Mouse (Mus musculus): ENCODE results near the gene Ube2c. TPM values are rescaled to one million over a fixed set of nuclear protein-coding genes. Genes with fewer than 3 reads are reported as not detected.
A peak's percentile ranks its signal among the peaks of the same experiment; 100 is the strongest.

The Ube2c gene
- polyA plus RNA-seq, 1 experiment: 57.7 TPM

DNA sequence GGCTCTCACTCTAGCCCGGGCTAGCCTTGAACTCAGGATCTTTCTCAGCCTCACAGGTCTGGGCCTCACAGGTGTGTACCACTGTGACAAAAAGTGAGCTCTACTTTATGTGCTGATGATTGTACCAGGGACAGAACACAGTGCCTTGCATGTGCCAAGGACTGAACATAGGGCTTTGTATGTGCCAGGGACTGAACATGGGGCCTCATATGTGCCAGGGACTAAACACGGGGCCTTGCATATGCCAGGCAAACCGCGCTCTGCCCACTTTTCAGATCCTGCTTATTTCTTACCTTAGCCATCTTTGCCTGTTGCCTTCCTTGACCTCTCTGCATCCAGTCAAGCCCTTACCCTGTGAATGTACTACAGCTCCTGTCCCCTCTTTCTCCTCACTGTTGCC is 7.7 kb upstream of the Ube2c start:
- Histone ChIP-seq H3K36me3 (ENCODE audit: control insufficient read depth, insufficient read depth, low read length) (peaks cover 1% of the 10 kb centered on the region), H3K27me3 (ENCODE audit: control insufficient read depth, insufficient read depth, low read length) (no peaks in the 10 kb centered on the region), H3K4me3 (ENCODE audit: control insufficient read depth, low read depth, low read length) (no peak overlapping the region), H3K27ac (ENCODE audit: control insufficient read depth, insufficient read depth, low read depth, low read length) (no peak overlapping the region), H3K4me1 (ENCODE audit: control insufficient read depth, insufficient read depth, low read length) (no peaks in the 10 kb centered on the region)
- TF ChIP-seq POLR2A (IDR thresholded peaks at IDR 0.05; ENCODE audit: control insufficient read depth, low read depth, low read length): no peak
- no peak for TF ChIP-seq CTCF (IDR thresholded peaks at IDR 0.05; ENCODE audit: control insufficient read depth, insufficient read depth, insufficient replicate concordance, low read depth, low read length)

DNA sequence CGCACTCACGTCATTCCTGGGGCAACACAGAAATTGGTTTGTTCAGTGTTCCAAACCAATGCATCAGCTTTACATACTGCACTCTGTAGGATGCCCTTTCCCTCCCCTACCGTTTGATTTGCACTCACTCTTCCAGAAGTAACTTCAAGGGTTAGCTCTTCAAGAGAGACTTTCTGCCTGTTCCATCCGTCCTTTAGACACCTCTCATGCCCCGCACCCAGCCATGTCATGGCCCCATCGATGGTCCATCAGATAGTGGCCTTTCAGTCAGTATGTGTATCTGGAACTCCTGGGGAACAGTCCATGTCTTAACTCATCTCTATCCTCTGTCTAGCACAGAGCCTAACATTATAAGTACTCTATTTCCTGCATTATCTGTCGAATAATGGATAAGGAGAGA is 7.1 kb upstream of the Ube2c start:
- Histone ChIP-seq H3K36me3 (ENCODE audit: control insufficient read depth, insufficient read depth, low read length) (peaks cover 1% of the 10 kb centered on the region), H3K27me3 (ENCODE audit: control insufficient read depth, insufficient read depth, low read length) (no peaks in the 10 kb centered on the region), H3K27ac (ENCODE audit: control insufficient read depth, insufficient read depth, low read depth, low read length) (no peak overlapping the region), H3K4me3 (ENCODE audit: control insufficient read depth, low read depth, low read length) (no peak overlapping the region), H3K4me1 (ENCODE audit: control insufficient read depth, insufficient read depth, low read length) (no peaks in the 10 kb centered on the region)
- TF ChIP-seq POLR2A (IDR thresholded peaks at IDR 0.05; ENCODE audit: control insufficient read depth, low read depth, low read length) (no peak), CTCF (IDR thresholded peaks at IDR 0.05; ENCODE audit: control insufficient read depth, insufficient read depth, insufficient replicate concordance, low read depth, low read length) (no peak)

DNA sequence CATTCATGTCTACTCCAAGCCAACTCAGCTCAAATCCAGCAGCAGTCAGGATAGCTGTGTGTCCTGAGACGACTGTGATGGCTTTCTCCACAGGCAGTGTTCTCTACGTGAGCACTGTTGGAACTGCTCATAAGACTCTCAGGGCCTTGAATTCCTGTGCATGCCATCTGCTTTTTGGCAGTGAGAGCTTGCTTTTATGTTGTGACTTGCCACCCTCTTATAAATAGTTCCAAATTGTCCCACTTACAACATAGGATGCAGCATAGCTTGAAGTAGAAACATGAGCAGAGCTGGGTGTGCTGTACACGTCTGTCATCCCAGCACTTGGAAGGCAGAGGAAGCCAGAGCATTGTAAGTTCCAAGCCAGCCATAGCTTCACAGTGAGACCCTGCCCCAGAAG is 3.9 kb upstream of the Ube2c start:
- no peak overlapping the region for H3K4me3 ChIP-seq (ENCODE audit: control insufficient read depth, low read depth, low read length)
- H3K4me1 ChIP-seq (ENCODE audit: control insufficient read depth, insufficient read depth, low read length): peaks cover 10% of the 10 kb centered on the region
- peaks cover 6% of the 10 kb centered on the region for H3K36me3 ChIP-seq (ENCODE audit: control insufficient read depth, insufficient read depth, low read length)
- TF ChIP-seq POLR2A (IDR thresholded peaks at IDR 0.05; ENCODE audit: control insufficient read depth, low read depth, low read length): no peak
- H3K27ac ChIP-seq (ENCODE audit: control insufficient read depth, insufficient read depth, low read depth, low read length): no peak overlapping the region
- H3K27me3 ChIP-seq (ENCODE audit: control insufficient read depth, insufficient read depth, low read length): no peaks in the 10 kb centered on the region

DNA sequence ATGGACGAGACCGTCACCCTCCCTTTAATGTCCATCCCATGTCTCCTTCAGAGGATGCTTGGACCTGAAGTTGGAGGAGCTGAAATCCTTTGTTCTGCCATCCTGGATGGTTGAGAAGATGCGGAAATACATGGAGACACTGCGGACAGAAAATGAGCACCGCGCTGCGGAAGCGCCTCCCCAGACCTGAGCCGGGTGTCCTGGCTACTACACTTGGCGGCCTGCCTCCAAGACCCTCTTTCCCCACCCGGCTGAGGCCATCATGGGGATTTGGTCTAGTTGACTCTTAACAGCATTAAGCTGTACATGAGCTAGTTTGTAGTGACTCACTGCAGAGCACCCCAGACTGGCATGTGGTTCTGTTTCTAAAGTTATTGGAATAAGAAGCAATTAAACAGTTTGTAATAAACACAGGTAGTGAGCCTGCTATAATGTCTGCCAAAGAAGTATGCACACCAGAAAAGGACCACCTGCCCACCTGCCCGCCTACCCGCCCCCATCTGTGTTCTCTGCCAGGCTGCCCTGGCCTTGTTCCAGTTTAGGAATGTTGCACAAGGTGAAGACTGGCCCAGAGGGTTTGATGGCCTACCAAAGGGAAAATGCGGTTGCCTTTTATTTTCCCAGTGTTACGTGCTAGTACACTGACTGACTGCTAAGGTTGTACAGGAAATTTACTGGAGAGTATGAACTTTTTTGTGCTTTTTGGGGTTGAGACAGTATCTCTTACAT is 1.7 kb upstream of the Ube2c start:
- Histone ChIP-seq H3K27me3 (ENCODE audit: control insufficient read depth, insufficient read depth, low read length) (no peaks in the 10 kb centered on the region), H3K36me3 (ENCODE audit: control insufficient read depth, insufficient read depth, low read length) (peaks cover 9% of the 10 kb centered on the region), H3K4me1 (ENCODE audit: control insufficient read depth, insufficient read depth, low read length) (peaks cover 10% of the 10 kb centered on the region), H3K27ac (ENCODE audit: control insufficient read depth, insufficient read depth, low read depth, low read length) (no peak overlapping the region), H3K4me3 (ENCODE audit: control insufficient read depth, low read depth, low read length) (no peak overlapping the region)
- TF ChIP-seq POLR2A (IDR thresholded peaks at IDR 0.05; ENCODE audit: control insufficient read depth, low read depth, low read length): no peak

DNA sequence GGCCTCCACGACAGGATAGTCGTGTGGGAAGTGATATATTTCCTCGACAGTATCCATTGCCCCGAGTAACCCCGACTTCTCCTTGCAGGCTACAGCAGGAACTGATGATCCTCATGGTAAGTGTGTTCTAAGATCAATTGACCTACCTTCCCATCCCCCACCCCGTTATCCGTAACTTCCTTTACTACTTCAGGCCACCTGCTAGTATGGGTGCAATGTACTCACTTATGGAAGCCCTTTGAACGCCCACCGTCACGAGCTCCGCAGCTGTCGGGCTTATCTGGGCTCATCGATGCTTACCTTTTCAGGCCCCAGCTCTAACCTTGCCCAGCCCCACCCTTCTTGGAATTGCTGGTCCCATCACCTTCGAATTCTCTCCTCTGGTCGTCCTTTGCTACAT is 581 bp downstream of the Ube2c start:
- H3K27me3 ChIP-seq (ENCODE audit: control insufficient read depth, insufficient read depth, low read length): no peaks in the 10 kb centered on the region
- peak overlapping the region; percentile 74; the same call in 1 of the 2 replicates for H3K27ac ChIP-seq (ENCODE audit: control insufficient read depth, insufficient read depth, low read depth, low read length)
- H3K36me3 ChIP-seq (ENCODE audit: control insufficient read depth, insufficient read depth, low read length): peaks cover 9% of the 10 kb centered on the region
- TF ChIP-seq POLR2A (IDR thresholded peaks at IDR 0.05; ENCODE audit: control insufficient read depth, low read depth, low read length): no peak
- H3K4me1 ChIP-seq (ENCODE audit: control insufficient read depth, insufficient read depth, low read length): peaks cover 10% of the 10 kb centered on the region
- peak overlapping the region; percentile 92 for H3K4me3 ChIP-seq (ENCODE audit: control insufficient read depth, low read depth, low read length)

DNA sequence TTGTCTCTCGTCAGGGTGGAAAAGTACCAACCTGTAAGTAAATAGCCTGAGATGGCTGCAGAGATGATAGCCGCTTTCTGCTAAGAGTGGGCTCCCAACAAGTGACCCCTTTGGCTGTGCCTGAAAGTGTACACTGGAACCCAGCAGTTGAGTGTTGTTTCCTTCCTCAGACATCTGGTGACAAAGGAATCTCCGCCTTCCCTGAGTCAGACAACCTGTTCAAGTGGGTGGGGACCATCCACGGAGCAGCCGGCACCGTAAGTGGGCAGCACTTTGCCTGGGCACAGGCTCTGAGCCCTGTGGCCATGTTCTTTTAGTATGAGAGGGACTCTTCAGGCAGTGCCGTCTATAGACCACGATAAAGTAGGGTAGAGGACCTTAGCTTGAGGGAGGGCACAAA is 1.4 kb downstream of the Ube2c start:
- TF ChIP-seq CTCF (IDR thresholded peaks at IDR 0.05; ENCODE audit: control insufficient read depth, insufficient read depth, insufficient replicate concordance, low read depth, low read length): no peak
- no peak for TF ChIP-seq POLR2A (IDR thresholded peaks at IDR 0.05; ENCODE audit: control insufficient read depth, low read depth, low read length)
- no peak overlapping the region for H3K27ac ChIP-seq (ENCODE audit: control insufficient read depth, insufficient read depth, low read depth, low read length)
- peaks cover 9% of the 10 kb centered on the region for H3K36me3 ChIP-seq (ENCODE audit: control insufficient read depth, insufficient read depth, low read length)

DNA sequence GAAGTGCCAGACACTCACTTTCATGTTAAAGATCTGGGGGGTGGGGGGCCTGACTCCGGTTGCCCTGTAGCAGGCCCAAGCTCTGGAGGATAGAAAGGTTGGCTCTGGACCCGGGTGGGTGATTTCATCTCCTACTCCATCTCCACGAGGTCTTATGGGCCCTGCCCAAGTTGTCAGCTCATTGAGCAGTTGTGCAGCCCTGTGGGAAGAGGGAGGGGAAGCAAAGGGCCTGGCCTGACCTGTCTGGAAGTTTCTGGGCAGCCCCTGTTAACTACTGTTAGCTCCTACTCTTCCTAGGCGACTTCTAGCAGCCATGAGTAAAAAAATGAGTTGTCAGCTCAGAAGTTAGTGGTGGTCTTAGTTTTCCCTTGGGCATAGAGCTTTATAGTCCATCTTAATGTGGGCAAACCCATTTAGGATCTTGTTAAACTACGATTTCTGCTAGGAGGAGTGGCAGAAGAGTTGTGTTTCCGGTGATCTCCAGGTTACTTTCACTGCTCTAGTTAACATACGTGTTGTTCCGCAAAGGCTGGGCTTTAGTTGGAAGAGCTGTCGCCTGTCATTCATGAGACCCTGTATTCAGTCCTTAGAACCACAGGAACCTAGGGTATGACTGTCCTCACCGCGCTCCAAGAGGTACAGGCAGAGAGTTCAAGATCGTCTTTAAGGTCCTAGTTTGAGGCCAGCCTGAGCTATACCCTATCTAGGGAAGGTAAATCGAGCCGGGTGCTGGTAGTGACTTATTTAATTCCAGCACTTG is 3.7 kb downstream of the Ube2c start:
- Histone ChIP-seq H3K36me3 (ENCODE audit: control insufficient read depth, insufficient read depth, low read length) (peaks cover 3% of the 10 kb centered on the region), H3K4me1 (ENCODE audit: control insufficient read depth, insufficient read depth, low read length) (peaks cover 15% of the 10 kb centered on the region), H3K27me3 (ENCODE audit: control insufficient read depth, insufficient read depth, low read length) (no peaks in the 10 kb centered on the region), H3K4me3 (ENCODE audit: control insufficient read depth, low read depth, low read length) (no peak overlapping the region), H3K27ac (ENCODE audit: control insufficient read depth, insufficient read depth, low read depth, low read length) (no peak overlapping the region)
- TF ChIP-seq CTCF (IDR thresholded peaks at IDR 0.05; ENCODE audit: control insufficient read depth, insufficient read depth, insufficient replicate concordance, low read depth, low read length) (no peak), POLR2A (IDR thresholded peaks at IDR 0.05; ENCODE audit: control insufficient read depth, low read depth, low read length) (no peak)

More for the DNA sequence above, 1.4 kb downstream of the Ube2c start:
- peak overlapping the region; percentile 92 for H3K4me3 ChIP-seq (ENCODE audit: control insufficient read depth, low read depth, low read length)
- H3K27me3 ChIP-seq (ENCODE audit: control insufficient read depth, insufficient read depth, low read length): no peaks in the 10 kb centered on the region
- peaks cover 10% of the 10 kb centered on the region for H3K4me1 ChIP-seq (ENCODE audit: control insufficient read depth, insufficient read depth, low read length)

All from testis, adult 2 months (tissue).